Mouse (Mus musculus) right cerebral cortex, postnatal 14 days (tissue): ENCODE measurements around the gene Gnao1.

Experiments
- DNase-seq: peaks from one replicate; pipeline ENCODE4 v3.0.0; 2022

The Gnao1 gene

DNA sequence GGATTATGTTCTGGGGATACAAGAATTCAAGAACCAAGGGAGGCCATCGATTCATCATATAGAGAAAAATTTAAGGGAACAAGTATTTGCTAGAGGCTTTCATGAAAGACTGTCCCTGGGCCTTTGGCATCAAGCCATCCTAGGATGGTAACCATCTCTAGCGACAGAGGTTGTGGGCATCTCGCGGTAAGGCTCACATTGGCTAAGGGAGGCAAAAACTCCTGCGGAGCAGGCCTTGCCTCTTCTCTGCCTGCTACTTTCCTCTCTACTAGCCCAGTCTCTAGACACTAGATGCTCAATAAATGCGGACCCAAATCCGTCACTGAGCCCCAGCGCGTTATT, at the start of gene Gnao1:
Gnao1 (plus strand) TSS at position 281 of the 342 bp plus-strand sequence.
- peak; percentile 55 for DNase-seq

- no peak for DNase-seq
Observed at GRCm38 (mm10) chr8:93777605-93778004, 32.2 kb upstream of the Gnao1 start.

- no peak for DNase-seq
Observed at GRCm38 (mm10) chr8:93809226-93809625, 540 bp upstream of the Gnao1 start.

DNA sequence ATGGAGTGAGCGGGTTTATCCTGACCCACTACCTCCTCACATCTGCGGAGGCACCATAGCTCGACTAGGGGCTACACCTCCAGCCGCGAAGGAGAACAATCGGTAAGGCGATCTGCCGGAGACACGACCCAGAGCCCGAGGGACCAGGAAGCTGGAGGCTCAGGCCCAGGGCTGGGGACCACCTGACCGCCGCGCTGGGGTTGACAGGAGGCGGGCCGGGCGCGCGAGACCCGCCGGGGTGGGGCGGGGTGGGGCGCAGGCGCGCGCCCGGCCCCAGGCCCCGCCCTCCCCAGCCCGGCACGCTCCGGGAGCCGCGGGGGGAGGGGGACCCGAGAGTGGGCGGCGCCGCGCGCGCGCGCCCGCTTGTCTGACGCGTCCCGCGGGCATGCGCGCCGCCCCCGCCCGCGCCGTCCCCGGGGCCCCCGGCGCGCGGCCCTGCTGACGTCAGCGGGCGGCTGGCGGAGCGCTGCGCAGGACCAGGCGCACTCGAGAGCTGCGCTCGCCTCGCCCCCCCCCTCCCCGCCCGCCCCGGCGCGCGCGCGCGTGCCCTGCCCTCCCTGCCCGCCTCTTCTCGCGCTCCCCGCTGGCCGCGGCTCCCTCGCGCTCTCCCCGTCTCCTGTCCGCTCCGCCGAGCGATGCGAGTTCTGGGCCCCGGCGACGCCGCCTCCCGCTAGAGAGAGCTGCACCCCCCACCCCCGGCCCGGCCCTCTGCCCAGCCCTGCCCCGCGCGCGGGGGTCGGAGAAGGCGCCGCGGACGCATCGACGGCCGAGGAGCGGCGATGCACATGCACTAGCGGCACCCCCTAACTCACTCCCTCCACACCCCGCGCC, 477 bp downstream of the Gnao1 start:
- peak; percentile 94 for DNase-seq

- peak; percentile 53 for DNase-seq
Observed at GRCm38 (mm10) chr8:93810859-93811602, 1.3 kb downstream of the Gnao1 start.

DNA sequence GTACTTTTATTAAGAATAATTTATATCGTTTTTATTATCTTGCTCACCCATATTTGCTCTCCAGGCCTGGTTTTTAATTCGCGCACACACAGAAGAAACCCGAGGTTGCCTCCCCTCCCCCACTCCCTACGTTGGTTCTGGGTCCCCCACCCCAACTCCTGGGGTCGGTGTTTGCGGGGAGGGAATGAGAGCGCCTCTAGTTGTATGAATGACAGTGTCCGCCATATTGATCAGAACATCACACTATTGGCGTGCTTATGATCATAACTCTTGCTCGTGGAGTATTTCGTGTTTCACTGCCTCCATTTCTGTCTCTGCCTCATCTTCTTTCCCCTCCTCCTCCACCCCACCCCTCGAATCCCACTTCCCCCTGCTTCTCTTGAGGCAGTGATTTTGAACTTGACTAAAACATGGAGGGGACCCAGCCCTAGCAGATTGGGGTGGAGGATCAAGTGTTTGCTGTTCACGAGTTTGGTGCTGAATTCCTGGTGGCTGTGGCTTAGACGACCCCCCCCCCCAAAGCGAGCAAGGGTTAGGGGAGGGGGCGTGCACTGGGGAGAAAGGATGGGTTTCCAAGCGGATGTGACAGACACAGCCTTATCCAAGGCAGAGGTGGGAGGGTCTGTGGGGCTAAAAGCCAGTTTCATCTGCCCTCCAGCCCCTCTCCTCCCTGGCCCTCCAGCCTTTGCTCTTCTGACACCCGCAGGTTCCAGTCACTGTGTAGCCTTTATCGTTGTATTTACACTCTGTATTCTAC, 2.1 kb downstream of the Gnao1 start:
- DNase-seq, result peak; percentile 56

DNA sequence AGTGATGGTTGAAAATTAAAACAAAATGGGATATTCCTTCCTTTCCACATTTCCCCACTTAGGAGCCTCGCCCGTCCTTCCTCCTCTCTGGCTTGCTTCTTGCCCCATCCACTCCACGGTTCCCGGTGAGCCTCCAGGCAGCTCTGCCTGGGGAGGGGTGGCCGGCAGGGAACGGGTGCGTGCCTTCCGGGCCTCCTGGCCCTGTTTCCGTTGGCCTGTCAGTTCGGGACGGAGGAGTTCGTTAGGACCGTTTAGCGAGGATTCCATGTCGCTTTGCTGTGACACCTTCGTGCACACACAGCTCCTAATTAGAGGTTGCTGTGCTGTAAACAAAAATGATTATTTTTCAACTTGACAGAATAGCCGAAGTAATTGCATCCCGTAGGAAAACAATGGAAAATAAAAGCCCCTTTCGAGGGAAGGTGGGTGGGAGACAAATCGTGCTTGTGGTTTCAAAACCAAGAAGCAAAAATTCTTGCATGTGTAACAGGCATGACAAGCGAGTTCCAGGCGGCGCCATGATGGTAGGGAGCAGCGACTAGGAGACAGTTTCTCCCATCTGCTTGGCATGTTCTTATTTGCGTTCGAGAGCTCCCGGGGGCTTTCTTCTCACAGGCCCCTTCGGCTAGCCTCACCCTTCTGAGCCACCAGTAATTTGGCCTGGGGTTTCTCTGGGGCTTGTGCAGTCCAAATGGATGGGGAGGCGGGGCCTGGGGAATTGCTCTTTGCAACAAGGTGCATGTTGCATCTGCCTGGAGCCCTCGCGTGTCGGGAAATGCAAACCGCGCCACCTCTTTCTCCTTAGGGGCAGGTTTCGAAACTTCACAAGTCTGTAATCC, 3.0 kb downstream of the Gnao1 start:
- peak; percentile 45 for DNase-seq

- DNase-seq, result peak; percentile 89
Observed at GRCm38 (mm10) chr8:93813405-93813761, 3.6 kb downstream of the Gnao1 start.

DNA sequence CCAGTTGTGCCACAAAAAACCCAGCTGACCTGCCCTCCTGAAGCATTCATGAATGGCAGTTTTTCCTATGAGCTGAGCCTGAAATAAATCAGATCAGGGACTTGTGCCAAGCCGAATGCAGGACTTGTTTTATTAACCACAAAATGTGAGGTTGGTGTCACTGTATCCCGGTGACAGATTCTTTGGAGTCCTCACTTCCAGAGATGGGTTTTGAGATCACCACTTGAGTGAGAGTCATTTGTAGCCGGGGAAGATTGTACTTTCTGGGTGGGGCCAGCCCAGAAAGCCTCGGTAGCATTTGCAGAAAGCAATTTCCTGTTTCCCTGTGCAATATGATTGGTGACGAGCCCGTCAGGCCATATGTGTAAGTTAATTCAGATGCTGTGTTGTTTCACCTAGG, 4.5 kb downstream of the Gnao1 start:
- no peak for DNase-seq

GRCm38 (mm10) chr8:93816226-93816625, 6.5 kb downstream of the Gnao1 start:
- no peak for DNase-seq

- no peak for DNase-seq
Observed at GRCm38 (mm10) chr8:93817366-93817765, 7.6 kb downstream of the Gnao1 start.

DNA sequence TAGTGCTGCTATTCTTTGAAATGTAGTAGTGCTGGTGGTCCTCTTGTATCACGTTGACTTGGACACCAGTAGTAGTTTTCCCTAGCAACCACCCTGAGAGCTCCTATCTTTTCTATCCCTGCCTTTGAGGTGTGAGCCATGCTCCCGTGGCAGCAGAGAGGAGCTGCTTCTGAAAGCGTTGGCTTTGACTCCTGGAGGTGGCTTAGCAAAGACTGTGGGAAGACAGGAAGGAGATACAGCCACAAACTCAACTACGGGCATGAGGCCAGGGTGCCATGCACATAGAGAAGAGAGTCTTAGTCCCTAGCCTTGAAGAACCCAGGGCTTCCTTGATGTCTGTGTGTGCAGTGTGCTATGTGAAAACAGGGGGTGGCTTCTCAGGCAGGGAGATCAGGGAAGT, 10.2 kb downstream of the Gnao1 start:
- DNase-seq, result no peak

GRCm38 (mm10) chr8:93821327-93821726, 11.6 kb downstream of the Gnao1 start:
- no peak for DNase-seq

- no peak for DNase-seq
Observed at GRCm38 (mm10) chr8:93825317-93825716, 15.6 kb downstream of the Gnao1 start.

GRCm38 (mm10) chr8:93830626-93831025, 20.9 kb downstream of the Gnao1 start:
- no peak for DNase-seq

- no peak for DNase-seq
Observed at GRCm38 (mm10) chr8:93835771-93836170, 26.0 kb downstream of the Gnao1 start.

DNA sequence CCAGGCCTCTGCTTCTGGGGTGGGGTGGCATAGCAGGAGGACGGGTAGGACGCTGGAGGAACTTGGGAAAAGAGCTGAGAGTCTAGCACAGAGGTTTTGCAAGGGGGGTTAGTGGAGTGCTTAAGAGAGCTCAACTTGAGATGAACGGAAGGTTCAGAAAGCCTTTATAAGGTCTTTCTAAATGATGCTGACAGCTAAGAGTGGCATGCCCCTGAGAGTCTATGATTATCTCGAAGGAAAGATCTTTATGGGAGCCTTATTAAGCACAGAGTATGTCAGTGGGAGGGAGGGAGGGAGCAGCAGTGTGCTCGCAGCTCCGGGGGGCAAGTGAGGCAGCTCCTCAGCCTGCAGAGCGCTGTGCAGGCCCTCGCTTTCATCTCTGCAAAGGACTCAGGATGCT, 29.3 kb downstream of the Gnao1 start:
- no peak for DNase-seq

GRCm38 (mm10) chr8:93840486-93840885, 30.7 kb downstream of the Gnao1 start:
- no peak for DNase-seq

DNA sequence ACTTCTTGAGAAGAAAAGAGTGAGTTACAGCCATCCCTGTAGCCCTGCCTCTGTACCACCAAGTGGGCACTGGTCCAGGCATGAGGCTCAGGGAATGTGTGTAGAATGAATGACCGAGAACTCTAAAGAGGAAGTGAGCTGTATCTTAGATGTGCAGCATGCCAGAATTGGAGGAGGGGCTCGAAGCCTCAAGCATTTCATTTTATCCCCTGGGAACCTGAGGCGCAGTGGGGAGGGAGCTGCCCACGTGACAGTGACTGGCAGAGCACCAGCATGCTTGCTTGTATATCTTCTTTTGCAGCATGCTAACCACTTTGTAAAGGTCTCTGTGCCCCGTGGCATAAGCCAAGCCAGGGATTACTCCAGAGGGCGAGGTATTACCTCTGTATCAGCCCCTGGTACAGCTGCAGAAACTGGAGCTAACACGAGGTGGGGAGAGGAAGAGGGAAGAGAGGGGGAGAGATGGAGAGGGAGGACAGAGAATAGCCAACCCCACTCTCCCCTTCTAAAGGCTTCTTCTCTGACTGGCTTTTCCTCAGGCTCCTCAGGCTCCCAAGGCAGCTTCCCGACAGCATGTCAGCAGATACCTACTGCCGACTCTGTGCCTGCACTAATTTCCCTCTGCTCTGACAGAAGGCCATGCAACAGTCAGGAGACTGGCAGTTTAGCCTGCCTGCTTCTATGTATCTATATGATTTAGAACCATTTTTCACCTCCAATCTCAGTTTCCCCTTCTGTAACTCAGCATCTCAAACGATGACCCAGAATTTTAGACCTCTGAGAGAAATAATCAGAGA, 31.4 kb downstream of the Gnao1 start:
- DNase-seq, result peak; percentile 40

GRCm38 (mm10) chr8:93842574-93842973, 32.8 kb downstream of the Gnao1 start:
- DNase-seq, result no peak

DNA sequence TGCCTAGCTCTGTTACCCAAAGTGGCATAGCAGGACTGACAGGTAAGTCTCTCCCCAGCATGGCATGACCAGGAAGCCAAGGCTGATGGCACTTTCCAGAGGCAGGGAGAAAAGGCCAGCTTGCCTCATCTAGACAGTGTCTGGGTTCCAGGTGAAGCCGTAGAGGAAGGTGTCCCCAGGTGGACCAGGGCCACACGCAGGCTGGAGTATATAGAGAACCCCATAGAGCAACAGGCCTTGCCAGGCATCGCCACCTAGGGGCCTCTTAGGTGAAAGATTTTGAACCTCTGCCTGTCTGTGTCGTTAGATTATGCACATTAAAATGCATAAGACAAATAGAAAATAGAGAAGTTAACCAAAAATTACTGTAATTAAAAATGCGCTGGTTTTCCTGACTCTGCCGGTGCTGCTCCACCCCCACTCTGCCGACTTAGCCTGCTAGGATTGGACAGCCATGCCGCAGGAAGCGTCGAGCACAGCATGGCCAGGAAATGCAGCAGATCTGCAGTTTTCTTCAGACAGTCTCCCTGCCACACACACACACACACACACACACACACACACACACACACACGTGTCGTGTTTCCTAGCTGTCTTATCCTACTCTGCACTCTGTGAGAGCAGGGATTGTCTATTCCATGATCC, 34.2 kb downstream of the Gnao1 start:
- DNase-seq, result no peak
